Mouse (Mus musculus) hindbrain, postnatal 0 days (tissue): Measurements from ENCODE around the gene Pdgfd. TPM values are rescaled to one million over a fixed set of nuclear protein-coding genes. Genes with fewer than 3 reads are reported as not detected.

Source experiments
- ATAC-seq: fragments of 200-750 bp; cut with Nextera tagmentation; 2 replicates; pipeline ENCODE4 v1.8.0; 2017; ENCODE audit warnings: mild to moderate bottlenecking, moderate TSS enrichment, moderate library complexity
- DNase-seq: peaks from one replicate; pipeline ENCODE4 v3.0.0-alpha.2; 2015; ENCODE audit warnings: low spot score
- H3K27ac ChIP-seq: fragments of 300-500 bp; sonication (generic); 2 replicates; pipeline ENCODE4 v1.5.1; 2014; ENCODE audit warnings: mild to moderate bottlenecking
- H3K27me3 ChIP-seq: fragments of 300-500 bp; sonication (generic); 2 replicates; pipeline ENCODE4 v1.6.1; 2014; ENCODE audit warnings: low read length, mixed read lengths; ENCODE audit not compliant: insufficient read depth
- H3K36me3 ChIP-seq: fragments of 300-500 bp; sonication (generic); 2 replicates; pipeline ENCODE4 v1.6.1; 2014; ENCODE audit warnings: low read length, mixed read lengths; ENCODE audit not compliant: insufficient read depth
- H3K4me1 ChIP-seq: fragments of 300-500 bp; sonication (generic); 2 replicates; pipeline ENCODE4 v1.6.1; 2014; ENCODE audit warnings: antibody characterized with exemption, low read length, mixed read lengths; ENCODE audit not compliant: insufficient read depth
- H3K4me2 ChIP-seq: fragments of 300-500 bp; sonication (generic); 2 replicates; pipeline ENCODE4 v1.6.1; 2014; ENCODE audit warnings: low read depth, mild to moderate bottlenecking, low read length, moderate library complexity, mixed read lengths
- H3K4me3 ChIP-seq: fragments of 300-500 bp; sonication (generic); 2 replicates; pipeline ENCODE4 v1.5.1; 2014; ENCODE audit warnings: low read length
- H3K9ac ChIP-seq: fragments of 300-500 bp; sonication (generic); replicated peaks from 2 replicates; pipeline ENCODE4 v1.6.1; 2014; ENCODE audit warnings: mild to moderate bottlenecking, low read length, moderate library complexity, mixed read lengths
- H3K9me3 ChIP-seq: fragments of 300-500 bp; sonication (generic); 2 replicates; pipeline ENCODE4 v1.6.1; 2016; ENCODE audit warnings: low read length, mixed read lengths
- CTCF ChIP-seq: IDR thresholded peaks from 2 replicates; pipeline ENCODE4 v1.5.1; 2016; ENCODE audit warnings: antibody characterized with exemption, control low read depth, low read depth
- WGBS: fragments of 180-500 bp; shearing (Covaris S2); extraction: QIAGEN DNeasy Blood & Tissue Kit; methylation state at CpG from one replicate; pipeline ENCODE4 v1.1.7; 2014; 5-methylcytosine and 5-hydroxymethylcytosine counted together
- polyA plus RNA-seq: library from polyadenylated mRNA; unstranded; fragments of >200 nt; fragmentation: Nextera tagmentation; extraction: Ambion mirVana; gene quantifications from 2 replicates; pipeline ENCODE4 v1.2.1, GENCODE M21; 2015
- total RNA-seq: library from RNA; depleted of rRNA; stranded (reverse); fragments of >200 nt; gene quantifications from 2 replicates; pipeline ENCODE4 v1.2.3, GENCODE M21; 2014; rRNA removed

Gene Pdgfd
- total and polyA plus RNA-seq, 2 experiments from 2014 or later: 4.1 to 5.4 TPM

- Histone ChIP-seq H3K9me3 (no peaks in the 10 kb centered on the region), H3K9ac (no peak overlapping the region), H3K4me2 (no peak overlapping the region), H3K4me1 (no peaks in the 10 kb centered on the region), H3K27me3 (no peaks in the 10 kb centered on the region), H3K27ac (no peak overlapping the region), H3K4me3 (no peak overlapping the region), H3K36me3 (no peaks in the 10 kb centered on the region)
- peak; percentile 59; the same call in 1 of the 2 replicates for ATAC-seq
- WGBS: 56% methylated on average over 1 of the region's 1 CpGs
- DNase-seq: no peak
- no peak for TF ChIP-seq CTCF
Observed at GRCm38 (mm10) chr9:6353257-6353960, 185.0 kb downstream of the Pdgfd start.

DNA sequence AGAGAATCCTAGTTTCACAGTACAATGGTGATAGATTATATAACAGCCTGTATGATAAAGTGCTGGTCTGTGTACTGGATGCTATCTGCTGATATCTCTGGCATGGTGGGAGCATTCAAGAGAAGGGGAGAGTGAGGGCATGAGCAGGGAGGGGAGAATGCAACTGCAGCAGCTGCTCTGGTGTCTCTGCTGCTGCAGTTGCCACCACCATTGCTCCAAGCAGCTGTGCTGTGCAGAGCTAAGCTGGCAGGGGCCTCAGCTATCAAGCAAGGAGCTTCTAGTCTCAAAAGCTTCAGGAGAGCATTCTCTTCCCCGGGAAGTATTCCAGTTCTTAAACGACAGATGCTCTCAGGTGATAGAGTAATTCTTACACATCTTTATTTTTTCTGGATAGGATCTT, 192.4 kb downstream of the Pdgfd start:
- TF ChIP-seq CTCF: no peak
- Histone ChIP-seq H3K36me3 (no peaks in the 10 kb centered on the region), H3K4me1 (no peaks in the 10 kb centered on the region), H3K27me3 (no peaks in the 10 kb centered on the region), H3K27ac (no peak overlapping the region), H3K4me3 (no peak overlapping the region), H3K9ac (no peak overlapping the region), H3K4me2 (no peak overlapping the region), H3K9me3 (no peaks in the 10 kb centered on the region)
- ATAC-seq: no peak
- 80% methylated on average over 2 of the region's 2 CpGs for WGBS
- no peak for DNase-seq

GRCm38 (mm10) chr9:6366550-6366949, 198.2 kb downstream of the Pdgfd start:
- Histone ChIP-seq H3K9ac (no peak overlapping the region), H3K9me3 (no peaks in the 10 kb centered on the region), H3K27me3 (no peaks in the 10 kb centered on the region), H3K36me3 (no peaks in the 10 kb centered on the region), H3K4me3 (no peak overlapping the region), H3K4me2 (no peak overlapping the region), H3K27ac (no peak overlapping the region), H3K4me1 (no peaks in the 10 kb centered on the region)
- DNase-seq (no peak), ATAC-seq (no peak)
- no peak for TF ChIP-seq CTCF
- 74% methylated on average over 1 of the region's 1 CpGs for WGBS

- no peak for DNase-seq
- no peak overlapping the region for H3K4me3 ChIP-seq
- no peak overlapping the region for H3K27ac ChIP-seq
- no peaks in the 10 kb centered on the region for H3K9me3 ChIP-seq
- no peaks in the 10 kb centered on the region for H3K4me1 ChIP-seq
- H3K9ac ChIP-seq: no peak overlapping the region
- H3K4me2 ChIP-seq: no peak overlapping the region
- no peak for ATAC-seq
- TF ChIP-seq CTCF: no peak
- H3K36me3 ChIP-seq: no peaks in the 10 kb centered on the region
- 42% methylated on average over 1 of the region's 1 CpGs for WGBS
- no peaks in the 10 kb centered on the region for H3K27me3 ChIP-seq
Observed at GRCm38 (mm10) chr9:6401764-6402163, 233.4 kb downstream of the Pdgfd start.

DNA sequence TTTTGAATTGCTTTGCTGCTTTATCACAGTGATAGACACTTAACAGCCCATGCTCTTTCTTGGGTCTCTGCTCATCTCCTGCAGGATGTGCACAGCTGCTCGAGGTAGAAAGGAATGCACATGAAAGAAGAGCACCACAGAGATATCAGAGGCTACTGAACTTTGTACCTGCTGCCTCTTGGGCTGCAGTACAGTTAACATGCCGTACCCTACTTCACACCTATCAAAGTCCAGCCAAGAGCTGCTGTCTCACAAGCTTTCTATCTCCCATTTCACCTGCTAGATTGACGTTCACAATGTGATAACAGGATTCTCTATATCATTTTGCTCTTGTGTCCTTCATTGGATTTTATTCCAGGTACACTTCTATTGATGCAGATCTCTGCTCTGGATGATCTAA, 238.2 kb downstream of the Pdgfd start:
- H3K36me3 ChIP-seq: no peaks in the 10 kb centered on the region

GRCm38 (mm10) chr9:6407972-6408371, 239.6 kb downstream of the Pdgfd start:
- 47% methylated on average over 4 of the region's 4 CpGs for WGBS

More for the DNA sequence above, 238.2 kb downstream of the Pdgfd start:
- Histone ChIP-seq H3K27me3 (no peaks in the 10 kb centered on the region), H3K4me3 (no peak overlapping the region), H3K9me3 (no peaks in the 10 kb centered on the region), H3K27ac (no peak overlapping the region), H3K4me2 (no peak overlapping the region), H3K9ac (no peak overlapping the region), H3K4me1 (no peaks in the 10 kb centered on the region)
- ATAC-seq (no peak), DNase-seq (no peak)
- no peak for TF ChIP-seq CTCF
- 69% methylated on average over 3 of the region's 3 CpGs for WGBS

GRCm38 (mm10) chr9:6424606-6425005, 256.2 kb downstream of the Pdgfd start:
- no peak for ATAC-seq
- no peaks in the 10 kb centered on the region for H3K36me3 ChIP-seq

More at GRCm38 (mm10) chr9:6407972-6408371, 239.6 kb downstream of the Pdgfd start:
- peak; percentile 49 for DNase-seq
- no peak for TF ChIP-seq CTCF
- peak; percentile 75 for ATAC-seq
- H3K27ac ChIP-seq: no peak overlapping the region
- H3K4me2 ChIP-seq: no peak overlapping the region
- H3K27me3 ChIP-seq: no peaks in the 10 kb centered on the region
- H3K4me1 ChIP-seq: no peaks in the 10 kb centered on the region
- no peaks in the 10 kb centered on the region for H3K36me3 ChIP-seq
- no peak overlapping the region for H3K4me3 ChIP-seq
- no peaks in the 10 kb centered on the region for H3K9me3 ChIP-seq
- no peak overlapping the region for H3K9ac ChIP-seq

More at GRCm38 (mm10) chr9:6424606-6425005, 256.2 kb downstream of the Pdgfd start:
- Histone ChIP-seq H3K4me2 (no peak overlapping the region), H3K9me3 (no peaks in the 10 kb centered on the region), H3K27ac (no peak overlapping the region), H3K4me3 (no peak overlapping the region), H3K4me1 (no peaks in the 10 kb centered on the region), H3K27me3 (no peaks in the 10 kb centered on the region), H3K9ac (no peak overlapping the region)
- peak; percentile 45 for DNase-seq
- TF ChIP-seq CTCF: no peak

Other genes with a start within 250 kb of the Pdgfd start
- not detected in 2 replicates for gene Ddi1, start 101.3 kb downstream of the Pdgfd start, total RNA-seq
- 0.01 and 0.05 TPM in 2 replicates for gene Ddi1, start 101.3 kb downstream of the Pdgfd start, polyA plus RNA-seq